Mouse (Mus musculus): ENCODE measurements at regions not wholly inside any gene's neighbourhood (a gene's known extent, or its start where the extent isn't known, plus 50 kb on each side); places are given as distances from the start of the nearest gene placed in this dataset.

DNA sequence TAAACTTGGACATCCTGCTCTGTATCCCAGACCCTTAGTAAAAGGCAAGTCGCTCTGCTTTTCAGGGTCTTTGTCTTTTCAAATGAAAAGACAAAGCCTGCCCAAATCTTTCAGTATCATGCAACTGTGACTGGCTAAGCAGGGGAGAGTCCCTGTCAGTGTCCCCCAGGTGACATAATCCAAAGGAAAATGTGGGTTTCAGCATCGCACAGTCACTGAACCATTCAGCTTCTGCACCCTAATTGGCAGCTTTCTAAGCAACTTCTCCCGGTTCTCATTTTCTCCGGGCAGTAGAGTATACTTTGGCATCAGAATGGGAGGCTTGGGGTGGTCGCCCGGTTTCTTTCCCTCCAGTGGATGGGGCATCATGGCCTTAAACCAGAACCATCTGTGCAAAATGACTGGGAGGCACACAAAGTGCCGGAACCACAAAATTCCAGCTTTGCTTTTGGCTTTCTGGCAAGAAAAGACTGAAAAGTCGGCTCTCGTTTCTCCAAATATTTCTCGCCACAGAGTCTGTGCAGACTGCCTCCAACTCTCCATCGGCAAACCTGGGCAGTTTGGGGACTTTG is 228.3 kb downstream of the Lpin1 start:
- no peak for ATAC-seq
- Histone ChIP-seq H3K36me3 (ENCODE audit: control insufficient read depth, insufficient read depth, low read length) (no peaks in the 10 kb centered on the region), H3K4me2 (ENCODE audit: low read length) (no peak overlapping the region), H3K9me3 (ENCODE audit: control insufficient read depth, low read length) (peaks cover 3% of the 10 kb centered on the region; the same call in 1 of the 2 replicates), H3K4me1 (ENCODE audit: control insufficient read depth, insufficient read depth, low read depth, low read length) (no peaks in the 10 kb centered on the region), H3K4me3 (ENCODE audit: low read length) (no peak overlapping the region), H3K9ac (ENCODE audit: low read depth, low read length) (no peak overlapping the region), H3K27ac (ENCODE audit: low read depth, low read length) (no peak overlapping the region), H3K27me3 (replicated peaks; ENCODE audit: control insufficient read depth, insufficient read depth, low read length) (no peaks in the 10 kb centered on the region)
- 81% methylated on average over 11 of the region's 11 CpGs for WGBS

DNA sequence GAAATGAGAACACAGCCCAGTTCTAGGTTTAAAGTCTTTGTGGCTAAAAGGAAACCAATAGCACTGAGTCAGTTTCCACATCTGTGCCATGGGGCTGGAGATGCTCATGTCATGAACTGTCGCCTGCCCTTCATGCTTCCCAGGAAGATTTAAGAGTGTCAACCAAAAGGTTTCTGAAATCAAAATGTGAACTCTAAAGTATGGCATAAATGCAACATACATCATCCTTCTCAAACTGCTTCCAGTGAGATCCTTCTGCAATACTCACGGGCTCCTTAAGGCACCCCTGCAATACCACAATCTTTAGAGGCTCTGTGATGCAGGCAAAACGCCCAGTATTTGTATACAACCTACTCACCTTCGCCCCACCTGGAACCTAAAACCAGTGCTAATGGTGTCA is 229.7 kb downstream of the Lpin1 start:
- H3K36me3 ChIP-seq (ENCODE audit: control insufficient read depth, insufficient read depth, low read length) = no peaks in the 10 kb centered on the region
- WGBS = 84% methylated on average over 4 of the region's 4 CpGs
- H3K9me3 ChIP-seq (ENCODE audit: control insufficient read depth, low read length) = no peaks in the 10 kb centered on the region
- no peak for ATAC-seq
- H3K9ac ChIP-seq (ENCODE audit: low read depth, low read length) = no peak overlapping the region
- no peak overlapping the region for H3K4me2 ChIP-seq (ENCODE audit: low read length)
- H3K27ac ChIP-seq (ENCODE audit: low read depth, low read length) = no peak overlapping the region
- H3K4me1 ChIP-seq (ENCODE audit: control insufficient read depth, insufficient read depth, low read depth, low read length) = no peaks in the 10 kb centered on the region
- H3K27me3 ChIP-seq (replicated peaks; ENCODE audit: control insufficient read depth, insufficient read depth, low read length) = no peaks in the 10 kb centered on the region
- no peak overlapping the region for H3K4me3 ChIP-seq (ENCODE audit: low read length)

DNA sequence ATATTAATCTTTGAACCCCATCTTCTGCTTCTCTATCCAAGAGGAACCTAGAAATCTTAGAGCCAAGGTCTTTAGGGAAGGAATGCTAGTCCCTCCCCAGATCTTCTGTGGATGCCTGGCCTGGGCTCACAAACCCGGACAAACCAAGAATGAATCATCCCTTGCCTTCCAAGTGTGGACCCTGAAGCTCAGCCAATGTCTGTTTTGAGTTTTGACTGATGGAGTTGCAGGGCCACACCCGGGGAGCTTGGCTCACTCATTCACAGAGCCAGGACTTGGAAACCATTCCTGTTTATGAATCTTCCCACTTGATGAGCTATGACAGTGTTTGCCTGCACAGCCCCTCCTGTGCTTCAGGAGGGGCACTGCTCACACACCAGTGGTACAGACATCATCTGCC is 230.4 kb downstream of the Lpin1 start:
- Histone ChIP-seq H3K27me3 (replicated peaks; ENCODE audit: control insufficient read depth, insufficient read depth, low read length) (no peaks in the 10 kb centered on the region), H3K4me2 (ENCODE audit: low read length) (no peak overlapping the region), H3K9me3 (ENCODE audit: control insufficient read depth, low read length) (no peaks in the 10 kb centered on the region), H3K36me3 (ENCODE audit: control insufficient read depth, insufficient read depth, low read length) (no peaks in the 10 kb centered on the region), H3K4me1 (ENCODE audit: control insufficient read depth, insufficient read depth, low read depth, low read length) (no peaks in the 10 kb centered on the region), H3K27ac (ENCODE audit: low read depth, low read length) (no peak overlapping the region), H3K4me3 (ENCODE audit: low read length) (no peak overlapping the region), H3K9ac (ENCODE audit: low read depth, low read length) (no peak overlapping the region)
- no peak for ATAC-seq
- 88% methylated on average over 2 of the region's 2 CpGs for WGBS

DNA sequence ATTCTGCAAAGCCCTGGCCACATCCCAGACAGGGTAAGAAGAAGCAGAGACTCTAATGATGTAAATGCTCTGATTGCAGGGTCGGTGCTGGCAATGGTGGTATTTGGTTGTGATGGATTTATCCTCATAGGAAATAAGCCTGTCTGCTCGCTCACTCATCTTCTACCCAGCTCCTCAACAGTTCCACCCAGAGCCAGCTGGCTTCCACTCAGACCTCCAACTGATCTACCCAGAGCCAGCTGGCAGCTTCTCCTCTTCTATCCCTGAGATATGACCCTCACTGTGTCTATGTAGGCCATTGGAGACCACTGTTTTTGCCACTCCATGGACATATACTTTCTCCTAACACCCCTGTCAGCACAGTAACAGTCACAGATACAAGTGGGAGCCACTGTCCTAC is 231.4 kb downstream of the Lpin1 start:
- no peak overlapping the region for H3K27ac ChIP-seq (ENCODE audit: low read depth, low read length)
- no peak overlapping the region for H3K4me3 ChIP-seq (ENCODE audit: low read length)
- 65% methylated on average over 2 of the region's 2 CpGs for WGBS
- no peaks in the 10 kb centered on the region for H3K36me3 ChIP-seq (ENCODE audit: control insufficient read depth, insufficient read depth, low read length)
- H3K4me1 ChIP-seq (ENCODE audit: control insufficient read depth, insufficient read depth, low read depth, low read length) = no peaks in the 10 kb centered on the region
- no peak for ATAC-seq
- H3K9me3 ChIP-seq (ENCODE audit: control insufficient read depth, low read length) = no peaks in the 10 kb centered on the region
- no peak overlapping the region for H3K4me2 ChIP-seq (ENCODE audit: low read length)
- no peaks in the 10 kb centered on the region for H3K27me3 ChIP-seq (replicated peaks; ENCODE audit: control insufficient read depth, insufficient read depth, low read length)
- no peak overlapping the region for H3K9ac ChIP-seq (ENCODE audit: low read depth, low read length)

DNA sequence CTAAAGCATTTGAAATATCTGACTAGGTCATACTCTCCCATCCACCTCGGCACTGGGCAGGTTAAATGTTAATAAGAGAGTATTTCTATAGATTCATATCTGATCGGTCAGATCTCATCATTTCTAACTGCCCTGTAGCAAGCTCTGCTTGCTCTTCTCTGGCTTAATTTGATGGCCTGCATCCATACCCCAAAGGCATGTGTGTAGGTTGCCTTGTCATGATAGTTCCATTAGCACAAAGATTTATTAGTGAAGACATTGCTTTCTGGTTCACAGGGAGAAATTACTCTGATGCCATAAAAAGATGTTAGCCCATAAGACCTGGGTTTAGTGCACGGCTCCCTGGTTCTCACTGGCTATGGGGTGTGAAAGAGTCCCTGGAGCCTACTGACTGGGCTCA is 232.3 kb downstream of the Lpin1 start:
- Histone ChIP-seq H3K27ac (ENCODE audit: low read depth, low read length) (no peak overlapping the region), H3K4me3 (ENCODE audit: low read length) (no peak overlapping the region), H3K27me3 (replicated peaks; ENCODE audit: control insufficient read depth, insufficient read depth, low read length) (no peaks in the 10 kb centered on the region), H3K9me3 (ENCODE audit: control insufficient read depth, low read length) (no peaks in the 10 kb centered on the region), H3K4me2 (ENCODE audit: low read length) (no peak overlapping the region), H3K36me3 (ENCODE audit: control insufficient read depth, insufficient read depth, low read length) (no peaks in the 10 kb centered on the region), H3K9ac (ENCODE audit: low read depth, low read length) (no peak overlapping the region), H3K4me1 (ENCODE audit: control insufficient read depth, insufficient read depth, low read depth, low read length) (no peaks in the 10 kb centered on the region)
- 87% methylated on average over 3 of the region's 3 CpGs for WGBS
- no peak for ATAC-seq

DNA sequence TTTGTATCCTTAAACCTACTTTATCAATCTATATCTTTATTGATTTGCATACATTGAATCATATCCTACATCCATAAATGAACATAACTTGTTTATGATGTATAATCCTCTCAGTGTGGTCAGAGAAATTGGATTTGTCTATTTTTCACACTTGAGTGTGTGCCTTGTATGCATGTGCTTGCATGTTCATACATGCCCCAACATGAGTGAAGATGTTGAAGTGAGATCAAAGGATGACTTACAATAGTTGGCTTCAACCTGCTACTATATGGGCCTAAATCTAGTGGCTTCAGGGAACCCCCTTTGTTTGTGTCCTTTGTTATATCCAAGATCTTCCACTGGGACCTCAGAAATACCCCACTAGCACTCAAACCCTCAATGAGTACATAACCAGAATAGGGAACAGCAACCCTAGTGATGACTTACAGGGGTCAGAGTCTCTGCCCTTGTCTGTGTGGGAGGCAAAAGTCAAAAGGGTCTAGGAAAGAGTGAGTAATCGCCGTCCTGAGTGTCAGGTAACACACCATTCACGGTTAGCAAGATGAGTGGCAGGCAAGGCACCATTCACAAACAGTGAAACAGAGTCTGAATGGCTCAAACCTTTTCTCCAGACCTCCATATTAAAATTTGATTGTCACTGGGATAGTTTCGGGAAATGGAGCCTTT is 236.3 kb downstream of the Lpin1 start:
- no peak overlapping the region for H3K4me3 ChIP-seq (ENCODE audit: low read length)
- H3K27ac ChIP-seq (ENCODE audit: low read depth, low read length) = no peak overlapping the region
- WGBS = 77% methylated on average over 4 of the region's 4 CpGs
- no peaks in the 10 kb centered on the region for H3K9me3 ChIP-seq (ENCODE audit: control insufficient read depth, low read length)
- no peaks in the 10 kb centered on the region for H3K27me3 ChIP-seq (replicated peaks; ENCODE audit: control insufficient read depth, insufficient read depth, low read length)
- H3K9ac ChIP-seq (ENCODE audit: low read depth, low read length) = no peak overlapping the region
- no peak for ATAC-seq
- no peak overlapping the region for H3K4me2 ChIP-seq (ENCODE audit: low read length)
- H3K36me3 ChIP-seq (ENCODE audit: control insufficient read depth, insufficient read depth, low read length) = no peaks in the 10 kb centered on the region
- H3K4me1 ChIP-seq (ENCODE audit: control insufficient read depth, insufficient read depth, low read depth, low read length) = no peaks in the 10 kb centered on the region

DNA sequence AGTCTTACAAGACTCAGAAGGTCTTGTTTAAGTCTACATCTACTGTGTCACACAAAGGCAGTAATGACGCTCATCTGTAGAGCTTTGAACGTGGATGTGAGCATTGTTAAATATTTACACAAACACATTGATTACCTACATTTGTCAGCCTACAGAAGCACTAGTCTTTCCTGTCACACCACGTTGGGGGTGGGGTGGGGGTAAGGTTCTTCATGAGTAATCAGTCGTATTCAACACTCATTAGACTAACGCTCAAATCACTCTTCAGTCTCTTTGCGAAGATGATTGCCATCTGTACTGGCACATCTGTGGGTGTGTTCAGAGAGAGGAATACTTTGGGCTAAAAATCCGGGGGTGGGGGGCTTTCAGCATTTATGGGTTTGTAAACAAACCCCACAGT is 240.7 kb downstream of the Lpin1 start:
- no peak overlapping the region for H3K9ac ChIP-seq (ENCODE audit: low read depth, low read length)
- no peak for ATAC-seq
- no peaks in the 10 kb centered on the region for H3K4me1 ChIP-seq (ENCODE audit: control insufficient read depth, insufficient read depth, low read depth, low read length)
- no peaks in the 10 kb centered on the region for H3K27me3 ChIP-seq (replicated peaks; ENCODE audit: control insufficient read depth, insufficient read depth, low read length)
- no peak overlapping the region for H3K4me3 ChIP-seq (ENCODE audit: low read length)
- H3K9me3 ChIP-seq (ENCODE audit: control insufficient read depth, low read length) = no peaks in the 10 kb centered on the region
- H3K27ac ChIP-seq (ENCODE audit: low read depth, low read length) = no peak overlapping the region
- H3K4me2 ChIP-seq (ENCODE audit: low read length) = no peak overlapping the region
- 78% methylated on average over 7 of the region's 7 CpGs for WGBS
- H3K36me3 ChIP-seq (ENCODE audit: control insufficient read depth, insufficient read depth, low read length) = no peaks in the 10 kb centered on the region

DNA sequence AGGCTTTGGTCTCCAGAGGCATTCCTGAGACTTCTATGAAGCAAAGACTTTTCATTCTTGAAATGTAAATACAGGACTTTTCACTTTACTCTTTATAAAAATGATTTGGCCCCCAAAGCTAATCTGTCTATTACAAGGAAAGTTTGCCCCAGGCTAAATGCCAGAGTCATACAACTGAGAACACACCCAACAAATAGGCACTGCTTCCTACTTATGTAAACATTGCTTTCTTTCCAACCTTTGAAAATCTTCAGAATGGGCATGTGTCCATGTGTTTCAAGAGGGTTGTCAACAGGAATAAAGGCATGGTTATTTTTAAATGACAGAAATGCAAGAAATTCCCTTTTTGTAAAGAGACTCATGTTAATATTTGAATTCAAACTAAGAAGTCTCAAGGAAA is 248.4 kb downstream of the Lpin1 start:
- ATAC-seq = no peak
- no peaks in the 10 kb centered on the region for H3K36me3 ChIP-seq (ENCODE audit: control insufficient read depth, insufficient read depth, low read length)
- no peaks in the 10 kb centered on the region for H3K9me3 ChIP-seq (ENCODE audit: control insufficient read depth, low read length)
- no peak overlapping the region for H3K27ac ChIP-seq (ENCODE audit: low read depth, low read length)
- H3K9ac ChIP-seq (ENCODE audit: low read depth, low read length) = no peak overlapping the region
- no peaks in the 10 kb centered on the region for H3K27me3 ChIP-seq (replicated peaks; ENCODE audit: control insufficient read depth, insufficient read depth, low read length)
- H3K4me3 ChIP-seq (ENCODE audit: low read length) = no peak overlapping the region
- H3K4me2 ChIP-seq (ENCODE audit: low read length) = no peak overlapping the region
- H3K4me1 ChIP-seq (ENCODE audit: control insufficient read depth, insufficient read depth, low read depth, low read length) = no peaks in the 10 kb centered on the region

DNA sequence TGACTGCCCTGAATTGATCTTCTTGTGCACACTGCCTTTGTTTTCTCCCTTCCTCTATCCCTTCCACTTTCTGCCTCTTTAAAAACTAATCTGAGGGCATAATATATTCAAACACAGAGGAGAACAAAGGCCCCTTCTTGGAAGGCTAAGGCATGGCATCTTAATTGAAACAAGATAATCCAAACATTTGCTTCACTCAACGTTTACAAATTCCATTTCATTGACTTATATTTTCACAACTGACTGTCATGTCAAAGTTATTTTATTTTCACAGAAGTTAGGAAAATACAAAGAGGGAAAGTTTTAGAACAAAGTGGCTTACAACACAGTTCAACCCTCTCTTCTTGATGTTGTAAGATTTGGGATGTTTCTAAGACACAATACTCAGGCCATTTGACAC is 251.9 kb downstream of the Lpin1 start:
- Histone ChIP-seq H3K27me3 (replicated peaks; ENCODE audit: control insufficient read depth, insufficient read depth, low read length) (no peaks in the 10 kb centered on the region), H3K36me3 (ENCODE audit: control insufficient read depth, insufficient read depth, low read length) (no peaks in the 10 kb centered on the region), H3K4me1 (ENCODE audit: control insufficient read depth, insufficient read depth, low read depth, low read length) (no peaks in the 10 kb centered on the region), H3K4me2 (ENCODE audit: low read length) (no peak overlapping the region), H3K9me3 (ENCODE audit: control insufficient read depth, low read length) (no peaks in the 10 kb centered on the region), H3K4me3 (ENCODE audit: low read length) (no peak overlapping the region), H3K27ac (ENCODE audit: low read depth, low read length) (no peak overlapping the region), H3K9ac (ENCODE audit: low read depth, low read length) (no peak overlapping the region)
- WGBS = 24% methylated on average over 1 of the region's 1 CpGs
- no peak for ATAC-seq

DNA sequence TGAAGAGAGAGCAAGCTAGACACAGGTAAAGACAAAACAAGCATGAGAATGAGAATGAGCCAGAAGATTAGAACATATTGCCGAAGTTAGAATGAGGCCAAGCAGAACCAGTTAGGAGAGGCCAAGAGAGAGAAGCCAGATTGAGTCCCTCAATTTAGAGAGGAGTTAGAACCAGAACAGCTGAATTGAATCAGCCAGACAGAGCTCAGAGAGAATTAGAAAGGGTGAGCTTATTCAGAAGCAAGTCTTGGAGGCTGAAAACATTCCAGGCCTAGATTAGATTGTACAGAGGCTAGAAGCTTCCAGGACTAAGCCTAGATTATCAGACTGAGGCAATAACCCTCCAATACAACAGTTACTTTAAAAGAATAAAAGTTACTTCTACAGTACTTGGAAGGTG is 256.1 kb downstream of the Lpin1 start:
- H3K9me3 ChIP-seq (ENCODE audit: control insufficient read depth, low read length) = no peaks in the 10 kb centered on the region
- H3K4me1 ChIP-seq (ENCODE audit: control insufficient read depth, insufficient read depth, low read depth, low read length) = no peaks in the 10 kb centered on the region
- H3K9ac ChIP-seq (ENCODE audit: low read depth, low read length) = no peak overlapping the region
- 93% methylated on average over 1 of the region's 1 CpGs for WGBS
- no peak for ATAC-seq
- H3K4me3 ChIP-seq (ENCODE audit: low read length) = no peak overlapping the region
- no peak overlapping the region for H3K27ac ChIP-seq (ENCODE audit: low read depth, low read length)
- H3K36me3 ChIP-seq (ENCODE audit: control insufficient read depth, insufficient read depth, low read length) = no peaks in the 10 kb centered on the region
- H3K27me3 ChIP-seq (replicated peaks; ENCODE audit: control insufficient read depth, insufficient read depth, low read length) = no peaks in the 10 kb centered on the region
- no peak overlapping the region for H3K4me2 ChIP-seq (ENCODE audit: low read length)

Measured in hindbrain, embryonic 16.5 days (tissue).